Mouse (Mus musculus) ovary, adult 10 weeks (tissue): ENCODE data around the gene Chst4. TPM values are rescaled to one million over a fixed set of nuclear protein-coding genes. Genes with fewer than 3 reads are reported as not detected.

ENCODE experiments used
- polyA plus RNA-seq: library from polyadenylated mRNA; stranded (reverse); fragments of 350-450 nt; fragmentation: Illumina TruSeq; extraction: RNeasy Lipid Tissue Mini Kit (QIAGEN cat#74804); gene quantifications from one replicate; pipeline ENCODE4 v1.2.3, GENCODE M21; 2014

The Chst4 gene
- 2.6 TPM for polyA plus RNA-seq

GRCm38 (mm10) chr8:110039659-110040058 is at the start of gene Chst4:
TSS of gene Chst4 (minus strand) at chr8:110039740.

GRCm38 (mm10) chr8:110079282-110080221 is 40.0 kb upstream of the Chst4 start, which contains the start of gene Zfp612:
TSS of gene Zfp612 (plus strand) at chr8:110079746.

GRCm38 (mm10) chr8:109990224-109990623 is 49.3 kb downstream of the Chst4 start, which contains the start of gene Tat:
TSS of gene Tat (plus strand) at chr8:109990437.

Other genes with a start within 250 kb of the Chst4 start
- 16.0 TPM for gene Phlpp2, start 171.2 kb downstream of the Chst4 start, polyA plus RNA-seq
- gene Marveld3, start 77.5 kb downstream of the Chst4 start, polyA plus RNA-seq: 1.3 TPM
- gene Tat, start 49.3 kb downstream of the Chst4 start, polyA plus RNA-seq: not detected
- 14.8 TPM for gene Zfp612, start 40.0 kb upstream of the Chst4 start, polyA plus RNA-seq
- gene Gm21964, start 61.5 kb upstream of the Chst4 start, polyA plus RNA-seq: not detected
- gene Gm17720, start 63.0 kb upstream of the Chst4 start, polyA plus RNA-seq: not detected
- not detected for gene Calb2, start 128.5 kb upstream of the Chst4 start, polyA plus RNA-seq
- gene Cmtr2, start 175.9 kb upstream of the Chst4 start, polyA plus RNA-seq: 14.2 TPM
- gene Hydin, start 227.2 kb upstream of the Chst4 start, polyA plus RNA-seq: 1.6 TPM